Mouse (Mus musculus) layer of hippocampus, postnatal 36 days (tissue): Measurements from ENCODE around the gene Gm49405. TPM values are rescaled to one million over a fixed set of nuclear protein-coding genes. Genes with fewer than 3 reads are reported as not detected.
A peak's percentile ranks its signal among the peaks of the same experiment; 100 is the strongest.

ENCODE experiments used
- DNase-seq, 2 experiments: peaks; one replicate each; pipeline ENCODE4 v3.0.0; 2022
- total RNA-seq, 2 experiments: library from RNA; stranded (reverse); gene quantifications; 2 replicates each; pipeline ENCODE4 v1.2.3; 2021

The Gm49405 gene
- total RNA-seq, 2 experiments from 2014 or later: 1.4 to 2.1 TPM

GRCm38 (mm10) chr19:3988066-3988465, 12.4 kb upstream of the Gm49405 start:
- no peak for DNase-seq

GRCm38 (mm10) chr19:3988750-3989149, 11.7 kb upstream of the Gm49405 start:
- DNase-seq: no peak

DNA sequence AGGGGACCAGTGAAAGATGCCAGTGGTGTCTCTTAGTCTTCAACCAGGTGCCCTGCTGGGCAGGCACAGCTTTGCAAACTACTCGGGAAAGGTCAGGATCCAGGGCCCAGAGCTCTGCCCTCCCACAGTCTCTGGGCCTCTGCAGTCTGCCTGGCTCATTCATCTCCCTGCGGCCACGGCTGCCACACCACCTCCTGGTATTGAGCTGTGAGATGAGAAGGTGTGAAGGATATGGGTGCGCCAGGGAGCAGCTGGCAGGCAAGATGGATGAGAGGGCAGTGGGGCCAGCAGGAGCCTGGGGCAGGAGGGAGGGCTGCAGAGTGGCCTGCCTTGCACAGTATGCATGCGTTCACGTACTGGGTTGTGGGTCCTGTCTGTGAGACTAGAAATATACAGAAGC, 9.6 kb upstream of the Gm49405 start:
- DNase-seq: no peak

GRCm38 (mm10) chr19:3991562-3991961, 8.9 kb upstream of the Gm49405 start:
- DNase-seq: no peak

DNA sequence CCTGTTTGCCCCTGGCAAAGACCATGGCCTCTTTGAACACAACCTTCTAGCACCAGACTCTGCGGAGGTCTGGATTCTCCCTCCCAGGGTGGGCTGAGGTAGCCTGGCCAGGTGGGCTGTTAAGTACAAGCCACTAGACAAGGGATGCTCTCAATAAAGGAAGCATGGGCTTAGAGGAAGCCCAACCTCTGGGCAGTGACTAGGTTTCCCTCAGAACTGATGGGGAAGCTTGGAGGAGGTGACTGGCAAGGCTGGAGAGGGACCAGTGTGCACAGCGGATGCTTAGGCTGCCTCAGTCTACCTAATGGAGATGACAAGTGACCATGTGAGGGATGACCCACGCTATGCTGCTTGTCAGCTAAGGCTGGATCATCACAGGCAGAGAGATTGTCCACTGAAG, 8.5 kb upstream of the Gm49405 start:
- DNase-seq: no peak

DNA sequence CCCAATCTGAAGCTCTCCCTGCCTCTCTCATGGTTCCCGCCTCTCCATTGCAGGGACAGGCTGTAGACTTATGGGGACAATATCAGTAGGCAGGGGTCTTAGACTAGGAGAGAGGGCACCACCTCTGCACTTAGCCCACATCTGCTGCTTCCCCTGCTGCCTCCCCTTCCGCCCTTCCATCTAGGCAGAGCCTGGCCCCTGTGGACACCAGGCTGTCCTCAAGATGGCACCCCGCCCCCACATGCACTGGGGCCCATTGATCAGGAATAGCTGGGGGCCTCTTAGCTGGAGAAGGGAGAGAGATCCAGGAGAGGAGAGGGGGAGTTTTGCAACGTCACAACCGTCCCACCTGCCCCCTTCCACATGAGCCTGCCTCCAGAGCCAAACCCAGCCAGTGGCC, 8.0 kb upstream of the Gm49405 start, which contains the start of gene Tbx10:
TSS of gene Tbx10 (plus strand) at position 337 of the 400 bp plus-strand sequence.
- no peak for DNase-seq

DNA sequence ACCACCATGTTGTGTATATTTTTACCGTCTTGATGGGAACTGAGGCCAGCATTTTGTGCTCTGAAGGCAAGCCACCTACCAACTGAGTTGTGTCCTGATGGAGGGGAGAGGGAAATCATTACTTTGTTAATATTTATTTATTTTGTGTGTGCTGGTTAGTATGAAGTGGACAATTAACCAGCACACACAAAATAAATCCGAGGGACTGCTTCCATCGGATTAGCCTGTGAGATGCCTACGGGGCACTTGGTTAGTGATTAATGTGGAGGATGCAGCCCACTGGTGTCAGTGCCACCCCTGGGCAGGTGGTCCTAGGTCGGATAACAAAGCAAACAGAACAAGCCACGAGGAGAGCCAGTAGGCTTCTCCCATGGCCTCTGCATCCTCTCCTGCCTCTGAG, 5.5 kb upstream of the Gm49405 start:
- no peak for DNase-seq

- DNase-seq: no peak
Measured at GRCm38 (mm10) chr19:3995505-3995904, 4.9 kb upstream of the Gm49405 start.

DNA sequence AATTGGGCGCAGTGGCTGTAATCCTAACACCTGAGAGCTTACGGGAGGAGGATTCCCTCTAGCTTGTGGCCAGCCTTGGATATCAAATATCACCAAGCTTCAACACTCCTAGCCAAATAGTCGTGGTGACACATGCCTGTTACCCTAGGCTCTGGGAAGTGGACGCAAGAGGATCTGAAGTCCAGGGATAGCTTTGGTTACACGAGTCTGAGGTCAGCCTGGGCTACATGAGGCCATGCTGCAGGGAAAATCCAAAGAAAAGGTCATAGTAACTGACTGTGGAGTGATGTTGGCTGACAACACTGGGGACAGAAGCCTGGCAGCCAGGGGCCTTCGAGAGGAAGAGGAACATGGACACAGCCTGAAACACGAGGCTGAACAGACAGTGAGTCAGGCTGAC, 4.3 kb upstream of the Gm49405 start:
- DNase-seq: no peak

DNA sequence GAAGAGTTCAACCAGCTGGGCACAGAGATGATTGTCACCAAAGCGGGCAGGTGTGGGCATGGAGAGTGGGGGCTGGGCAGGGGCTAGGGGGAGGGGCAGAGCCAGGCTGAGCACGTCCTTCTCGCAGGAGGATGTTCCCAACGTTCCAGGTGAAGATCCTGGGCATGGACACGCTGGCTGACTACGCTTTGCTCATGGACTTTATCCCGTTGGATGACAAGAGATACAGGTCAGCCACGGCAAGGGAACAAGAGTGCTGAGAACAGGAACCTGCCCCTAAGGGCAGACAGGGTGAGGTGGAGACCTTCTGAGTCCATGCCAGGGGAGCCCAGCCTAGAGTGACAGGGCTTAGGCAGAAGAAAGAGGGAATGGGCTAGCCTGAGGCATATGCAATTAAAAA, 3.7 kb upstream of the Gm49405 start:
- DNase-seq: no peak

GRCm38 (mm10) chr19:3997231-3997630, 3.2 kb upstream of the Gm49405 start:
- DNase-seq: no peak

GRCm38 (mm10) chr19:3998335-3998734, 2.1 kb upstream of the Gm49405 start:
- DNase-seq: no peak

- DNase-seq: no peak
Measured at GRCm38 (mm10) chr19:3999121-3999730, 1.2 kb upstream of the Gm49405 start.

DNA sequence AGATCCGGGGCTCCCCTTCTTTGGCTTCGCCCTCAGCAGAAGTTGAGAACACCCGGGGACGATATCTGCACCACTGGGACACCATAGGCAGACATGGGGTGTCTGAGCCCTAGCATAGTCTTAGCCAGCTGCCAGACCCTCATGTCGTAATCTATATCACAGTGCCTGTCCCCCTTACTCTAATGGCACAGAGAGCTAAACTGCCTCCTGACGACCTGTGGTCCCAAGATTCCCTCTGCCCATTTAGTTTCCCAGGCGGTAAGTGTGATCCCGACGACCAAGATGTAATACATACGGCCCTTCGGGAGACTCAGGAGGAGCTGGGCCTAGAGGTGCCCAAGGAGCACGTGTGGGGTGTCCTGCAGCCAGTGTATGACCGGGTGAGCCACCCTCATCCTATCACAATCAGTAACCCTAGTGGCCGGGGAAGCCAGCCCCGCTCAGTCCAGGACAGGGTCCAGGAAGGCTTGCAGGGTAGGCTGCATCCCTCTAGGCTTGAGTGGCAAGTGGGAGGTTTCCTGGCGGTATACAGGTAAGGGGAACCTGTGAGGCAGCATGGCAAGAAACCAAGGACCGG, 611 bp downstream of the Gm49405 start:
- no peak for DNase-seq

GRCm38 (mm10) chr19:4001752-4002151, 1.3 kb downstream of the Gm49405 start:
- no peak for DNase-seq

DNA sequence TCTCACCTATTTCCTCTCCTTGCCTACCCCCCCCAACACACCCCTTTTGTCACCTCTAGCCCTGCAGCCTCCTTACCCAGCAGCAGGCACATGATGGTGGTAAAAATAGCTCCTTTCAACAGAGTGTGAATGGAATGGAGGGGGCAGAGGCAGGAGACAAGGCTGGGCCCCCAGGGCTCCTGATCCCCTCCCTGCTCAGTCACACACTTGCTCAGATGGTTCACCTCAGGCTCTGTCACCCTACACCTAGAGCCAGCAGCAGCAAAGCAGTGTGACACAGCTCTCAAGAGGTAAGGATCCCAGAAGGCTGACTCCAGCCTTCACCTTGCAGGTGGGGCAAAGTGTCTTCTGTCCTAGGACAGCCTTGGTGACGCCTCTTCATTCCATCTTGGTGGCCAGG, 2.7 kb downstream of the Gm49405 start, which contains the start of gene Doc2g:
TSS of gene Doc2g (plus strand) at position 202 of the 400 bp plus-strand sequence.
- DNase-seq: no peak

DNA sequence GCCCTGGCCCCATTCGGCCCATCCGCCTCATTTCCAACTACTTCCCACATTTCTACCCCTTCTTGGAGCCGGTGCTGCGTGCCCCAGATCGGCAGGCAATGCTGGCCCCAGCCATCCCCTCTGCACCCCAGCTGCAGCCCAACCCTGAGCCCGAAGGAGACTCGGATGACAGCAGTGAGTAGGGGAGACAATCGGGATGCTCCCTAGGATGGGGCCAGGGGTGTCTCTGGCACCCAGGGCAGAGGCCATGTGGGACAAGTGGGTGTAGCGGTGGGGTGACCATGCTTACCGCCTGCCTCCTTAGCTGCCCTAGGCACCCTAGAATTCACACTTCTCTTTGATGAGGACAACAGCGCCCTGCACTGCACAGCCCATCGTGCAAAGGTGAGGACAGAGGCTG, 3.2 kb downstream of the Gm49405 start:
- DNase-seq: no peak

GRCm38 (mm10) chr19:4004331-4004730, 3.9 kb downstream of the Gm49405 start:
- no peak for DNase-seq

DNA sequence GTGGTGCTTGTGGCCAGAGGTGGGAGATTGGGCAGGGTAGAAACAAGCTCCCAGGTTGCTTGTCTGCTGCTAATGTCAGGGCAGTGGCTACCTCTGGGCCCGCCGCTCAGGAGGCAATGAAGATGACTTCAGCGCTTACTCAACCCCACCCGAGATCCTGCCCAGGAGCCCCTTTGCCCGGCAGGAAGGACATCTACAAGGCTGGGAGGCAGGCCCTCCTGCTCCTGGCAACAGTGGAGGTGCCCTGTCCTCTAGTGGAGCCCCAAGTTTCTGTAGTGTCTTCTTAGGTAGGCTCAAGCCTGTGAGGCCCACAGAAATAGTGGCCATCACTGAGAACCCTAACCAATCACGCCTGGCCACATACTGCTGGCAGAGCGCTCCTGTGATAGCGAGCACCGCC, 4.7 kb downstream of the Gm49405 start:
- no peak for DNase-seq

DNA sequence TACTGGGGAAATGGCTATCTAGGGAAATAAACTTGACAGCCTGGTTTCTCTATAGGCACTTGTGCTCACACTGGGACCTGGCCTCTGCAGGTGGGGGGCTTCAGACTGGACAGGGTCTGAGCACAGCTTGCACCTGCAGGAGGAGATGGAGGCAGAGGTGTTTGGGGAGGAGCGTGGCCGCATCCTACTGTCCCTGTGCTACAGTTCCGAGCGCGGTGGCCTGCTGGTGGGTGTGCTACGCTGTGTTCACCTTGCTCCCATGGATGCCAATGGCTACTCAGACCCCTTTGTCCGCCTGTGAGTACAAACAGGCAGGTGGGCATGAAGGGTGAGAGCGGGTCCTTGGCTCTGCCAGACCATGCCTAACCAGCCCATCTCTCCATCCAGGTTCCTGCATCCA, 5.5 kb downstream of the Gm49405 start:
- DNase-seq: no peak

DNA sequence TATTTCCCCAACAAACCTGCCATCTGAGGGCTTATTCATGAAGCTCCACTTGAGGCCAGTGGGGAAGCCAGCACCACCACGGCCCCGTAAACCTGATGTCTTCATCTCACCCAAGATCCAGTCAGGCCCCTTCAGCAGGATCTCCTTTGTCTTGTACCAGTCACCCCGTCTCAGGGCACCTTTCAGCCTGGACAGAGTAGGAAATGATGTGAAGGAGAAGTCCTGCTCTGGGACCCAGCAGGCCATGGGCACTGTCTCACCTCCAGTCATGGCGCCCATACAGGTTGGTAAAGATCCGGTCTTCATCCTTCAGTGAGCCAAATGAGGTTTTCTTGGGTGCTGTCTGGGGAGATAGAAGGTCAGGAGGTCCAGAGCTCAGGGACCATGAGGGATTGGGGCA, 10.7 kb downstream of the Gm49405 start:
- DNase-seq: no peak

GRCm38 (mm10) chr19:4012432-4013022, 12.1 kb downstream of the Gm49405 start, which contains the start of gene Ndufv1:
Gene Ndufv1, minus strand, starts transcription at chr19:4012806.
- peak; percentile 96 to 98 for DNase-seq

- DNase-seq: no peak
Measured at GRCm38 (mm10) chr19:4013066-4013465, 12.6 kb downstream of the Gm49405 start.

GRCm38 (mm10) chr19:4014802-4015201, 14.4 kb downstream of the Gm49405 start:
- DNase-seq: no peak
